Mouse (Mus musculus): ENCODE measurements around the gene Tmem163. TPM values are rescaled to one million over a fixed set of nuclear protein-coding genes. Genes with fewer than 3 reads are reported as not detected.

Gene Tmem163
- polyA plus RNA-seq, 1 experiment from 2014 or later, result 16.0 TPM

- Histone ChIP-seq H3K4me2 (no peak overlapping the region), H3K9me3 (replicated peaks) (no peaks in the 10 kb centered on the region), H3K36me3 (ENCODE audit: poor library complexity, severe bottlenecking) (no peaks in the 10 kb centered on the region), H3K4me1 (peaks cover 14% of the 10 kb centered on the region), H3K27me3 (peaks cover 37% of the 10 kb centered on the region), H3K9ac (no peak overlapping the region), H3K27ac (no peak overlapping the region), H3K4me3 (no peak overlapping the region)
- ATAC-seq, result no peak
- 80% methylated on average over 4 of the region's 4 CpGs for WGBS
These were observed 137.8 kb downstream of the Tmem163 start for GRCm38 (mm10) chr1:127541522-127541921.

GRCm38 (mm10) chr1:127537204-127538038 is 141.9 kb downstream of the Tmem163 start:
- Histone ChIP-seq H3K4me2 (peak overlapping the region; percentile 51), H3K4me1 (peaks cover 18% of the 10 kb centered on the region), H3K36me3 (ENCODE audit: poor library complexity, severe bottlenecking) (no peaks in the 10 kb centered on the region), H3K27ac (peak overlapping the region; percentile 52), H3K27me3 (peaks cover 71% of the 10 kb centered on the region), H3K9ac (peak overlapping the region; percentile 47), H3K9me3 (replicated peaks) (no peaks in the 10 kb centered on the region), H3K4me3 (peak overlapping the region; percentile 6)
- peak; percentile 88 for ATAC-seq
- WGBS, result 5% methylated on average over 17 of the region's 17 CpGs

- WGBS, result 26% methylated on average over 5 of the region's 5 CpGs
- Histone ChIP-seq H3K9me3 (replicated peaks) (no peaks in the 10 kb centered on the region), H3K4me1 (peaks cover 24% of the 10 kb centered on the region), H3K4me3 (no peak overlapping the region), H3K36me3 (ENCODE audit: poor library complexity, severe bottlenecking) (no peaks in the 10 kb centered on the region), H3K9ac (no peak overlapping the region; the same call in 1 of the 2 replicates), H3K4me2 (peak overlapping the region; percentile 51), H3K27ac (peak overlapping the region; percentile 52; the same call in 1 of the 2 replicates), H3K27me3 (peaks cover 69% of the 10 kb centered on the region)
- 0 out of 2 replicates have a peak, but pooled peaks have one; percentile 8 for ATAC-seq
These were observed 142.9 kb downstream of the Tmem163 start for GRCm38 (mm10) chr1:127536448-127536847.

GRCm38 (mm10) chr1:127531723-127532122 is 147.6 kb downstream of the Tmem163 start:
- Histone ChIP-seq H3K9me3 (replicated peaks) (no peaks in the 10 kb centered on the region), H3K4me1 (peaks cover 30% of the 10 kb centered on the region), H3K4me2 (peak overlapping the region; percentile 30; the same call in 1 of the 2 replicates), H3K27ac (peak overlapping the region; percentile 77), H3K27me3 (peaks cover 72% of the 10 kb centered on the region), H3K36me3 (ENCODE audit: poor library complexity, severe bottlenecking) (no peaks in the 10 kb centered on the region), H3K4me3 (no peak overlapping the region), H3K9ac (no peak overlapping the region)
- 58% methylated on average over 5 of the region's 5 CpGs for WGBS
- ATAC-seq, result peak; percentile 25

GRCm38 (mm10) chr1:127530849-127531580 is 148.3 kb downstream of the Tmem163 start:
- 9% methylated on average over 14 of the region's 14 CpGs for WGBS
- peak; percentile 95 for ATAC-seq
- no peaks in the 10 kb centered on the region for H3K9me3 ChIP-seq (replicated peaks)
- H3K36me3 ChIP-seq (ENCODE audit: poor library complexity, severe bottlenecking), result no peaks in the 10 kb centered on the region
- no peak overlapping the region for H3K4me3 ChIP-seq
- H3K4me1 ChIP-seq, result peaks cover 24% of the 10 kb centered on the region
- H3K27me3 ChIP-seq, result peaks cover 68% of the 10 kb centered on the region
- no peak overlapping the region for H3K9ac ChIP-seq
- peak overlapping the region; percentile 30 for H3K4me2 ChIP-seq
- H3K27ac ChIP-seq, result peak overlapping the region; percentile 77

- no peak for ATAC-seq
- no peaks in the 10 kb centered on the region for H3K4me1 ChIP-seq
- no peak overlapping the region for H3K4me2 ChIP-seq
- no peak overlapping the region for H3K27ac ChIP-seq
- H3K36me3 ChIP-seq (ENCODE audit: poor library complexity, severe bottlenecking), result no peaks in the 10 kb centered on the region
- WGBS, result 90% methylated on average over 8 of the region's 8 CpGs
- H3K27me3 ChIP-seq, result peaks cover 43% of the 10 kb centered on the region
- no peak overlapping the region for H3K4me3 ChIP-seq
- H3K9ac ChIP-seq, result no peak overlapping the region
- no peaks in the 10 kb centered on the region for H3K9me3 ChIP-seq (replicated peaks)
These were observed 156.0 kb downstream of the Tmem163 start for GRCm38 (mm10) chr1:127523364-127523763.

GRCm38 (mm10) chr1:127514888-127515287 is 164.5 kb downstream of the Tmem163 start:
- Histone ChIP-seq H3K27me3 (no peaks in the 10 kb centered on the region), H3K36me3 (ENCODE audit: poor library complexity, severe bottlenecking) (peaks cover 5% of the 10 kb centered on the region; the same call in 1 of the 2 replicates), H3K4me1 (no peaks in the 10 kb centered on the region), H3K27ac (no peak overlapping the region), H3K4me3 (no peak overlapping the region), H3K9me3 (replicated peaks) (0 out of 2 replicates have a peak, but pooled peaks cover 9% of the 10 kb centered on the region), H3K9ac (no peak overlapping the region), H3K4me2 (no peak overlapping the region)
- WGBS, result 94% methylated on average over 10 of the region's 10 CpGs
- ATAC-seq, result no peak

- H3K9ac ChIP-seq, result no peak overlapping the region
- no peaks in the 10 kb centered on the region for H3K4me1 ChIP-seq
- H3K27ac ChIP-seq, result no peak overlapping the region
- no peak for ATAC-seq
- 0 out of 2 replicates have a peak, but pooled peaks cover 9% of the 10 kb centered on the region for H3K9me3 ChIP-seq (replicated peaks)
- H3K4me2 ChIP-seq, result no peak overlapping the region
- no peak overlapping the region for H3K4me3 ChIP-seq
- WGBS, result 86% methylated on average over 3 of the region's 3 CpGs
- no peaks in the 10 kb centered on the region for H3K27me3 ChIP-seq
- peaks cover 5% of the 10 kb centered on the region; the same call in 1 of the 2 replicates for H3K36me3 ChIP-seq (ENCODE audit: poor library complexity, severe bottlenecking)
These were observed 164.9 kb downstream of the Tmem163 start for GRCm38 (mm10) chr1:127514479-127514878.

- 0 out of 2 replicates have a peak, but pooled peaks cover 9% of the 10 kb centered on the region for H3K9me3 ChIP-seq (replicated peaks)
- H3K9ac ChIP-seq, result no peak overlapping the region
- peaks cover 5% of the 10 kb centered on the region; the same call in 1 of the 2 replicates for H3K36me3 ChIP-seq (ENCODE audit: poor library complexity, severe bottlenecking)
- H3K27ac ChIP-seq, result no peak overlapping the region
- no peaks in the 10 kb centered on the region for H3K4me1 ChIP-seq
- no peak overlapping the region for H3K4me2 ChIP-seq
- no peak overlapping the region for H3K4me3 ChIP-seq
- 92% methylated on average over 3 of the region's 3 CpGs for WGBS
- ATAC-seq, result no peak
- H3K27me3 ChIP-seq, result no peaks in the 10 kb centered on the region
These were observed 165.7 kb downstream of the Tmem163 start for GRCm38 (mm10) chr1:127513664-127514063.

GRCm38 (mm10) chr1:127513140-127513539 is 166.2 kb downstream of the Tmem163 start:
- 90% methylated on average over 8 of the region's 8 CpGs for WGBS
- no peak overlapping the region for H3K27ac ChIP-seq
- H3K9ac ChIP-seq, result no peak overlapping the region
- H3K36me3 ChIP-seq (ENCODE audit: poor library complexity, severe bottlenecking), result peaks cover 5% of the 10 kb centered on the region; the same call in 1 of the 2 replicates
- ATAC-seq, result no peak
- H3K9me3 ChIP-seq (replicated peaks), result 0 out of 2 replicates have a peak, but pooled peaks cover 9% of the 10 kb centered on the region
- H3K4me2 ChIP-seq, result no peak overlapping the region
- H3K27me3 ChIP-seq, result no peaks in the 10 kb centered on the region
- peaks cover 3% of the 10 kb centered on the region; the same call in 1 of the 2 replicates for H3K4me1 ChIP-seq
- H3K4me3 ChIP-seq, result no peak overlapping the region

GRCm38 (mm10) chr1:127512709-127513108 is 166.6 kb downstream of the Tmem163 start:
- no peak overlapping the region for H3K9ac ChIP-seq
- no peak overlapping the region for H3K4me2 ChIP-seq
- no peaks in the 10 kb centered on the region for H3K27me3 ChIP-seq
- H3K36me3 ChIP-seq (ENCODE audit: poor library complexity, severe bottlenecking), result peaks cover 5% of the 10 kb centered on the region; the same call in 1 of the 2 replicates
- H3K4me3 ChIP-seq, result no peak overlapping the region
- H3K27ac ChIP-seq, result no peak overlapping the region
- H3K4me1 ChIP-seq, result peaks cover 5% of the 10 kb centered on the region; the same call in 1 of the 2 replicates
- ATAC-seq, result no peak
- 0 out of 2 replicates have a peak, but pooled peaks cover 9% of the 10 kb centered on the region for H3K9me3 ChIP-seq (replicated peaks)
- 86% methylated on average over 6 of the region's 6 CpGs for WGBS

- WGBS, result 90% methylated on average over 6 of the region's 6 CpGs
- Histone ChIP-seq H3K4me1 (peaks cover 13% of the 10 kb centered on the region), H3K9ac (no peak overlapping the region), H3K27ac (no peak overlapping the region), H3K36me3 (ENCODE audit: poor library complexity, severe bottlenecking) (peaks cover 5% of the 10 kb centered on the region; the same call in 1 of the 2 replicates), H3K27me3 (no peaks in the 10 kb centered on the region), H3K4me3 (no peak overlapping the region), H3K4me2 (no peak overlapping the region), H3K9me3 (replicated peaks) (0 out of 2 replicates have a peak, but pooled peaks cover 9% of the 10 kb centered on the region)
- ATAC-seq, result no peak
These were observed 168.0 kb downstream of the Tmem163 start for GRCm38 (mm10) chr1:127511362-127511761.

Data from forebrain, embryonic 13.5 days (tissue).